Mouse (Mus musculus) regulatory T cell (primary cell): ENCODE measurements around the gene Tmem131.

Experiments used
- in situ Hi-C: fragments of 300-600 bp; cut with MboI, MseI; formaldehyde crosslinking; loops from one replicate; pipeline ENCODE4 v1.15.1; 2025; ENCODE audit warnings: high pct_unique_total_duplicates

Gene Tmem131

DNA sequence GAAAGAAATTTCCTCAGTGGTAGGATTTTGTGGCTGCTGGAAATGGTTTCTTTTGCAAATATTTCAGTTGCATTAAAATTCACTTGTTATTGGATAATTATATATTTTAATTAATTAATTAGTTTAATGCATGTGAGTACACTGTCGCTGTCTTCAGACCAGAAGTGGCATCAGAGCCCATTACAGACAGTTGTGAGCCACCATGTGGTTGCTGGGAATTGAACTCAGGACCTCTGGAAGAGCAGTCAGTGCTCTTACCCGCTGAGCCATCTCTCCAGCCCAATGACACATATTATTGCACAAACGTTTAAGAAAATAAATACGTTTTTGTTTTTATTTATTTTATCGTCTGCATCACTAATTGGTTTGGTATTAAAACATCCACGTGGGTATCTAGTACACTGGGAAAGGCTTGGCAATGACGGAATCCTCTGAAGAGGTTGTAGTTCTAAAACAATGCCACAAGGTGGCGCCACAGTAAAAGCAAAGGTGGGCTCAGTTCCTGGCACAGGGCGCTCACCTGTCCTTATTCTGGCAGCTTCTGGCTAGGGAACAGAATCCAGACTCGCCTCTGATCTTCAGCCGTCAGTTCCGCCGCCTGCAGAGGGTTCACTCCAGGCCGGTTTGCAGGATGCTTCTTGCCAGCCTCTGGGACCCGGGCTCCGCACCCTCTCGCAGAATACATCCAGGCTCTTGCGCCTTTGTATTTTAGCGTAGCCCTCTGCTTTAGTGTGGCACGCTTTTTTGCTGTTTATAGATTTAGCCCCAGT, 158.9 kb downstream of the Tmem131 start:
- in situ Hi-C loops = no loop called here

DNA sequence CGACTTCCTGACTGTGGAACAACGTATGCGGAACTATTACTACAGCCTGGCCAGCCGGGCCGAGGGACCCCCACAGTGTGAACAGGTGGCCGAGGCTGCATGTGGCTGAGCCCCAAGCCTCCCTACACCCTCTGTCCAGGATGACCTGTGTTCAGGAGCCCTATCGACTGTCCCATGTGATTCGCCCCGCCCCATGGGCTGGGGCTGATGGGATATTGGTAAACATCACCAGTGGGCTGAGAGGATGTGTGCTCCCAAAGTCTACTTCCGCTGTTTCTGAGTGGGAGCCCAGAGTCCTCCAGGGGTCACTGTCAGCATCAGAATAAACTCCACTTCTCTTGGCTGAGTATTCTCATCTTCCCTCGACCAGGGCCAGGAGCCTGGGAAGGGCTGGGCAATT, 161.0 kb downstream of the Tmem131 start:
- in situ Hi-C loops = no loop called here

DNA sequence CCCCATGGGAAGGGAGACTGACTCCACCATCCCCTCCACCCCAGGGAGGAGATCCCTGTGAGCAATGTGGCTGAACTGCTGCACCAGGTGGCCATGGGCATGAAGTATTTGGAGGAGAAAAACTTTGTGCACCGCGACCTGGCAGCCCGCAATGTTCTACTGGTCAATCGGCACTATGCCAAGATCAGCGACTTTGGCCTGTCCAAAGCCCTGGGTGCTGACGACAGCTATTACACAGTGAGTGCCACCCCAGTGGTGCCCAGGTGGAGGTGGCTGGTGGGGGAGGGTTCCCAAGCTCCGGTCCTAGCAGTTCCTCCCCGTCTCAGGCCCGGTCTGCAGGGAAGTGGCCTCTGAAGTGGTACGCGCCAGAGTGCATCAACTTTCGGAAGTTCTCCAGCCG, 162.7 kb downstream of the Tmem131 start:
- in situ Hi-C loops = no loop called here

- in situ Hi-C loops = no loop called here
Measured at GRCm38 (mm10) chr1:36772198-36772934, 171.1 kb downstream of the Tmem131 start.

GRCm38 (mm10) chr1:36770998-36771397, 172.5 kb downstream of the Tmem131 start:
- in situ Hi-C loops = no loop called here

DNA sequence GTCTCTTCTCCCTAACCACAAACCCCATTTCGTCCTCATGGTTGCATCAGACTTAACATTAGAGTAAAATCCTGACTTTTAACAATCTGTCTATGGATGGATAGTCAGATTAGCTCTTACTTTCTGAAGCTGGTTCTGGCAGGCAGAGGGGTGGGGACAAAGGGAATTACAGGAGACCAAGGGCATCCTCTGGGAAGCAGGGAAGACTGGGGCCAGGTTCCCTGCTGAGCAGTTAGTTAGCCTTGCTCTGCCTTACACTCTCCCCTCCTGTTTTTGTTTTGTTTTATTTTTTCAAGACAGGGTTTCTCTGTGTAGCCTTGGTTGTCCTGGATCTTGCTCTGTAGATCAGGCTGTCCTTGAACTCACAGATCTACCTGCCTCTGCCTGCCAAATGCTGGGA, 173.5 kb downstream of the Tmem131 start:
- in situ Hi-C loops = loop anchor here (5.0 to 10.0 kb wide), 2 partner anchors 152 to 215 kb away; partner anchors contain the start of gene Sema4c

DNA sequence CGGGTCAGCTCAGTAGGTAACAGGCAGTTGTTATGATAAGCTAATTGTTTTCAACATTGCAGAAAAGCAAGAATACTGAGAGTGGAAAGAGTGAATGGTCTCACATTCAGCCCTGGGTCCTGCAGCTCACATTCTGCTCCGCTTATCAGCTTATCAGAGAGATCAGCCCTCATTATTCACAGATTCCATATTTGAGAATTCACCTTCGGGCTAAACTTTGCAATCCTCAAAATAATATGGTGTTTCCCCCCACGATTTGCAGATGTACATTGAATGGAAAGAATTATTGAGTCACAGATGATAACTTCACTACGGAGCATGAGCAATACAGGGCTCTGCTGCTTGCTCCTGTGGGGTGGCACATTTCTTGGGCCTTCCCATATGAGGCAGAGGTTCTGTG, 174.7 kb downstream of the Tmem131 start:
- in situ Hi-C loops = loop anchor here (5.0 to 10.0 kb wide), 2 partner anchors 154 to 214 kb away; partner anchors contain the start of gene Sema4c

DNA sequence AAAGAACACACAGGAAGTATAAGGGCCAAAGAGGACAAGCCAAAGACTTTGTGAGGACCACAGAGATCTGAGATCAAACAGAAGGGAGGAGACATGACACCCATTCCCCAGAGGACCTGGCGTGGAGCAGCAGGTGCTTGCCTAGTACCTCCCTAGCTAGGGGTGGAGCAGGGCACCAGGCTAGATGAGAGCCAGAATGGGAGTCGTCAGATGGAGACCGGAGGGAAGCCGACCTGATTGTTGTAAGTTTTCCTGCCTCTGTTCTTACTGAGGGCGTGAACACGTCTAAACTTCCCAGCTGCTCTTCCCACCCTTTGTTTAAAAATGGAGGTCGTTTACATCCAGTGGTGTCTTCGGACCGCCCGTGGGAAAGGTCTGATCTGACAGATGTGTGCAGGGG, 176.1 kb downstream of the Tmem131 start:
- in situ Hi-C loops = loop anchor here (5.0 to 10.0 kb wide), 2 partner anchors 155 to 213 kb away; partner anchors contain the start of gene Sema4c

DNA sequence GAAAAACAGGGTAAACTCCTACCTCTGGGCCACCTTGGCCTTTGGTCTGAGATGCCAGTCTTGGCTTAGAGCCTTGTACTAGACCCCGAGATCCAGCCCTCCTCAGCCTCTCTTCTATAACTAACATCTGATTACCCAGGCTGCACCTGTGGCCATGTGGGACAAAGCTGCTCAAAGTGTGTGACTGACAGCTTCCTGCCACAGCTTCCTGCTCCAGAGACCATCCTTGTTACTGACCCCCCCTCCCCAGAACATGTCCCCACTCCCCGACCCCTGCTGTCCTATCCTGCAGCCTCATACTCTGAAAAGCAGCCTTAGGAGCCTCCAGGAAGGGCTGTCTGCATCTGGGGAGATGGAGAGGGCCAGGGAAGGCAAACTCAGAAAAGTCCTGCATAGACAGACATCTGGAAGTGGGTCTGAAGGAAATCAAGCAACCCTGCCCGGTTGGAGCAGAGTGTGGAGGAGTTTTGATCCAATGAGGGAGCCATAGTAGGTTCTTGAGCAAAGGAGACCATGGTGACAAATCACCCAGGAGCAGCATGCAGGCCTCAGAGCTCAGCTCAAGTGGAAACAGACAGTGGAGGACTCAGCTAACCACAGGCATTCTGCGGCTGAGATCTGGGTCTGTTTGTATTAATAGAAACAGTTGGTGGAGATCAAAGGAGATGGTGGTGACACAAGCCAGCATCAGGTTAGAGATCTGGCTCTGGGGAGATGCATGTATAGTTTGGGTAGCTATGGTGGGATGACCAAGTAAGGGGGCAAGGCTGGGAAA, 176.8 kb downstream of the Tmem131 start:
- in situ Hi-C loops = loop anchor here (5.0 to 10.0 kb wide), 2 partner anchors 156 to 212 kb away; partner anchors contain the start of gene Sema4c

DNA sequence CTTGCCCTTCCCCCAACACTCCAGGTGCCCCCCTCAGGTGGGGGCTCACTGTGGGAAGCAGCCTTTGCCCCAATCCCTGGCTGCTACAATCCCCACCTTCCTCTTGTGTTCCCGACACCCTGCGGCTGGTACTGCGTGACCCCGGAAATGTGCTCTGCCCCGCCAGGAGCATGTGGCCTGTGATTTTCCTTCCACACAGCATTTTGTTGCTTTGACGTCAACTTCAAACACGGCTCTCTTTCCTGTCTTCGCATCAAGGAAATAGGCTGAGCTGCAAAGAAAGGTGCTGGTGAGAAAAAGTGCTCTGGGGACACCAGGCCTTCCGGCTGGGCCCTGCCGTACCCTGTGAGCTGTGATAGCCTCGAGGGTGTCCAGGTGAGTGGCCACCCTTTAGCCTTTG, 181.9 kb downstream of the Tmem131 start, which contains the start of gene Zap70:
Gene Zap70 (plus strand): TSS at position 231 of the 400 bp plus-strand sequence.
- in situ Hi-C loops = loop anchor here (10.0 kb wide), 1 partner anchor 207 kb away; the partner anchor contains the start of gene Sema4c

DNA sequence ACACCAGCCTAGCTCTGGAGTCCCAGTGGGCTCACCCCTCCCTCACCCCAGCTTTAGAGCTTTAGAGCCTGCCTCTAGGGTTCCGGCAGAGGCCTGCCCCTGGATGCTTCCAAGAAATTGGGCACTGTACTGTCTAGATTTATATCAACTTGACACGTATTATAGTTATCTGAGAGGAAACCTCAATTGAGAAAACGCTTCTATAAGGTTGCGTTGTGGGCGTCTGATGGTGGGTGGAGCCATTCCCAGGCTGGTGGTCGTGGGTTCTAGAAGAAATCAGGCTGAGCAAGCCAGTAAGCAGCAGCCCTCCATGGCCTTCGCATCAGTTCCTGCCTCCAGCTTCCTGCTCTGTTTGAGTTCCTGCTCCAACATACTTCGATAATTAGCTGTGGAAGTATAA, 182.4 kb downstream of the Tmem131 start:
- in situ Hi-C loops = loop anchor here (10.0 kb wide), 1 partner anchor 206 kb away; the partner anchor contains the start of gene Sema4c

GRCm38 (mm10) chr1:36760401-36760800, 183.1 kb downstream of the Tmem131 start:
- in situ Hi-C loops = loop anchor here (10.0 kb wide), 1 partner anchor 206 kb away; the partner anchor contains the start of gene Sema4c

GRCm38 (mm10) chr1:36759076-36759475, 184.4 kb downstream of the Tmem131 start:
- in situ Hi-C loops = no loop called here

GRCm38 (mm10) chr1:36758553-36758952, 184.9 kb downstream of the Tmem131 start:
- in situ Hi-C loops = no loop called here

DNA sequence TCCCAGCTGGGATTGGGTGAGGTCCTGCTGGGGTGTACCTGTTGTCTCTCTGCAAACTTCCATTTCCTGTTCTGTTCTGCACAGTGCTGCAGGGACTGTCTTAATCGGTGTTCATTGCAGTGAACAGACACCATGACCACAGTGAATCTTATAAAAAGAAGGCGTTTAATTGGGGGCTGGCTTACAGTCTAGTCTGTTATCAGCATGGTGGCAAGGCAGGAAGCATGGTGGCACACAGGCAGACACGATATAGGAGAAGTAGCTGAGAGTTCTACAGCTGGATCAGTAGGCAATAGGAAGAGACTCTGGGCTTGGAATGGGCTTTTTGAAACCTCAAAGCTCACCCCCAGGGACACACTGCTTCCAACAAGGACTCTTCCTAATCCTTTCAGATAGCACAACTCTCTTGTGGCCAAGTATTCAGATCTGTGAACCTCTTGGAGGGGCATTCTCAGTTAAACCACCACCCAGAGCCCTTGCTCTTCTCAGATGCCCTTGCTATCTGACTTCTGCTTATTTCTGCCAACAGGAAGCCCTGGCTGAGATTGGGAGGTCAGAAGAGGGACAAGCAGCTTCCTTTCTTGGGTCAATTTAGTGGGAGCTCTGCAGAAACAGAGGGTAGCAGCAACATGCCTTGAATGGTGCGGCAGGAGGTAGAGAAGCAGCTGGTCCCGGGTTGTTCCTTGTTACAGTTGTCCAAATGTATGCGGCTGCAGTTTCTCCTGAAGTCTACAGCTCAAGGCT, 189.4 kb downstream of the Tmem131 start:
- in situ Hi-C loops = no loop called here

DNA sequence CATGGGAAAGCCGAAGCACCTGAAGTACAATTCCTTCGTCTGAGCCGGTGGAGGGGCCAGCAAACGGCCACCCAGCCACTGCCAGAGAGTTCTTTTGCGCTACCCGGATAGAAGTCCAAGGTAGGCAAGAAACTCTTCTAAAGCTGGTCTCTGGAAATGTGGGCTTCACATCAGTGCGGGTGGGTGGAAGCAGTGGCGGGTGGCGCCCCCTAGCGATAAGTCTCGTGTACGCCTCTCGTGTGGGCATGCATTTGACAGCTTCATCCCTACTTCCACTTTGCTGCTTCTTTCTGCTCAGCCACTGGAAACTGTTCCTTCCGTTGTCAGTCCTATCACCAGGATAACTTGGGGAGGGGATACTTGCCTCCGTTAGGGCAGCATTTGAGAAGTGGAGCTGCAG, 197.0 kb downstream of the Tmem131 start:
- in situ Hi-C loops = no loop called here

DNA sequence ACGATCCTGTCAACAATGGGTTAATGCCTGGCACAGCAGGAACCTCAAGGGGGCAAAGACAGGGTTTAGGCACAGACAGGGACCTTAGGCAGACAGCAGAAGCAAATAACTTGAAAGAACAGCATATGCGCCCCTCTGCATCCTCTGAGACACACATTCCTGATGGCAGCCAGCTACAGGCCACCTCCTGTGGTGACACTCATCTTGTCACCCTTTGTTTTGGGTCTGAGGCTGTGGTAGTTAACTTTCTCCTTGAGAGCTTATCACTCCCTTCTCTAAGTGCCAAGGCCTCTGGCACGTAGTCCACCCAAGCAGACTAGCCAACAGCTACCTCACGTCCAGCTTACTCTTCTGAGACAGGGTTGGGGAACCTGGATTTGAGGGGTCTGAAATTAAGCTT, 197.8 kb downstream of the Tmem131 start:
- in situ Hi-C loops = no loop called here

- in situ Hi-C loops = no loop called here
Measured at GRCm38 (mm10) chr1:36744268-36744944, 199.1 kb downstream of the Tmem131 start.

DNA sequence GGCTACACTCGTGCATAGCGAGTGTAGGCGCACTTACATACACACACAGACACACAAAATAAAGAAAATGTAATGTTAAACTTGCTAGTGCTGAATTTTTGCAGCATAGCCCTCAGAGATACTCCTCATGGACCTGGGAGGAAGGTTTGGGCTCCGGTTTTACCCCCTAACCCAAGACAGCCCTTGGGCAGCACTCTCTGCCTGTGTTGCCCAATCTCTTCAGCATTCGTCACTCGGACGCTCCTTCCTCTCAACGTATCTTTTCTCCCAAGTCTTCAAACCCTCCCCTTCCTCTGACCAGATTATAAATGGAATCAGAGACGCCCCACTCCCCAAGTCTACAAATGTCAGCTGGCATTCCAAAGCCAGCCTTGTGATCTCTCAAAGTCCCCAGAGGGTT, 200.4 kb downstream of the Tmem131 start:
- in situ Hi-C loops = no loop called here
